ENCODE assay signal across 8 mouse cellular contexts in the genomic region with DNA sequence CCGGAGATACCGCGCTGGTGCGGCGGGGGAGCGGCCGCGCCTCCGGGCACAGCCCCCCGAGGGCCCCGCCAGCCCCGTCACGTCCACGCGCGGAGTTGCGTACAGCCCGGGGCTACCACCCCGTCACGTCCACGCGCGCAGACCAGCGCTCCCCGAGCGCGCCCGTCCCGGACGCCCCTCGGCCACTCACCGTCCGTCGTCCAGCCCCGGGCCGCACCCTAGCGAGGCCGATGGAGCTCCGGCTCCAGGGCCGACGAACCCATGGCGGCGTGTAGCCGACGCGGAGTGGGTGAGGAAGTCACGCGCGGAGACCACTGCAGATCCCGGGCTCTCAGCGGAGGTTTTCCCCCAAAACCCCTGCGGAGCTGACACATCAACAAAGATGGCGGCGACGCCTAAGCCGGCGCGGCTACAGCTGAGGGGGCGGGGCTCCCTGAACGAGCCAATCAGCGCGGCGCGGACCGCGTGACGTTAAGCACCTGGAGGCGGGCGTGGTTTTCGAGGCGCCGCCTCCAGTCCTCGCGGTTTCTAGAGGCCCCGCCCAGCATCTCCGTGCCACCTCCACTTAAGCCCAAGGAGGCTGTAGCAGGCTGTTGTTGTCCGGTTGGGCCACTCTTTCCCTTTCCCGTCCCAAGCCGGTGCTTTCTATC. TPM values are rescaled to one million over a fixed set of nuclear protein-coding genes. Genes with fewer than 3 reads are reported as not detected.
DNase-seq lines count a peak whose midpoint lies in the region; ATAC-seq and TF ChIP-seq lines count a peak whose summit lies in the region.

A gene (minus strand): TSS at position 393 of the 650 bp plus-strand sequence.

- DNase-seq in G1E (ENCODE audit: low spot score), result peak; percentile 89
- DNase-seq in cerebellum, adult 18-20 months, result peak; percentile 96 to 98
- DNase-seq in heart, postnatal 36 days, result peak; percentile 96 to 98
- peak; percentile 92 to 96 for DNase-seq in layer of hippocampus, adult 8-10 months (ENCODE audit: low spot score in 2 of 2)
- DNase-seq in ovary, adult 18-20 months (ENCODE audit: low spot score), result peak; percentile 85
- DNase-seq in thymus, postnatal 0 days (ENCODE audit: low spot score), result peak; percentile 97

- H3K9ac ChIP-seq in forebrain, embryonic 16.5 days (replicated peaks; ENCODE audit: low read depth, low read length), result peak within 1 kb of the TSS; percentile 90
- H3K9ac ChIP-seq in lung, embryonic 15.5 days, result peak within 1 kb of the TSS; percentile 80

- ATAC-seq in G1E (ENCODE audit: extremely low read depth, insufficient number of reproducible peaks, low FRiP score, poor library complexity, severe bottlenecking), result peak; percentile 97
- peak; percentile 98 for ATAC-seq in forebrain, embryonic 16.5 days
- peak; percentile 96 for ATAC-seq in lung, embryonic 15.5 days (ENCODE audit: borderline replicate concordance, extremely low read depth, low FRiP score, low TSS enrichment)

- intact Hi-C loops in heart, postnatal 36 days (cut with DNase I), result loop anchor here (5.0 kb wide), 1 partner anchor 200 kb away; no protein-coding TSS in a partner anchor

- H3K36me3 ChIP-seq in G1E (replicated peaks), result peaks cover 19% of the 10 kb centered on the region
- H3K36me3 ChIP-seq in forebrain, embryonic 16.5 days (ENCODE audit: control insufficient read depth, insufficient read depth), result no peaks in the 10 kb centered on the region
- no peaks in the 10 kb centered on the region for H3K36me3 ChIP-seq in lung, embryonic 15.5 days

- H3K9me3 ChIP-seq in G1E (replicated peaks), result peaks cover 2% of the 10 kb centered on the region; the same call in 1 of the 2 replicates
- no peaks in the 10 kb centered on the region for H3K9me3 ChIP-seq in forebrain, embryonic 16.5 days (ENCODE audit: control insufficient read depth, low read length)
- no peaks in the 10 kb centered on the region for H3K9me3 ChIP-seq in lung, embryonic 15.5 days

- peaks cover 30% of the 10 kb centered on the region for H3K4me1 ChIP-seq in G1E (ENCODE audit: insufficient read depth, low read depth, low read length)
- peaks cover 28% of the 10 kb centered on the region for H3K4me1 ChIP-seq in forebrain, embryonic 16.5 days (replicated peaks; ENCODE audit: control insufficient read depth, insufficient read depth, low read length)
- peaks cover 38% of the 10 kb centered on the region for H3K4me1 ChIP-seq in lung, embryonic 15.5 days

- H3K27ac ChIP-seq in forebrain, embryonic 16.5 days (ENCODE audit: low read length), result peak within 1 kb of the TSS; percentile 93
- peak within 1 kb of the TSS; percentile 62 for H3K27ac ChIP-seq in lung, embryonic 15.5 days

- 0% methylated on average over 70 of the region's 79 CpGs for WGBS in forebrain, embryonic 16.5 days
- under 1% methylated on average over 76 of the region's 79 CpGs for WGBS in lung, embryonic 15.5 days

- peak within 1 kb of the TSS; percentile 99 for H3K4me3 ChIP-seq in G1E (ENCODE audit: low read depth, low read length)
- H3K4me3 ChIP-seq in forebrain, embryonic 16.5 days (replicated peaks; ENCODE audit: low read length), result peak within 1 kb of the TSS; percentile 84
- H3K4me3 ChIP-seq in lung, embryonic 15.5 days, result peak within 1 kb of the TSS; percentile 77

- H3K4me2 ChIP-seq in forebrain, embryonic 16.5 days (ENCODE audit: low read length), result peak within 1 kb of the TSS; percentile 80
- H3K4me2 ChIP-seq in lung, embryonic 15.5 days, result peak within 1 kb of the TSS; percentile 70

- H3K27me3 ChIP-seq in G1E (ENCODE audit: insufficient read depth, low read length), result peaks cover 20% of the 10 kb centered on the region
- no peaks in the 10 kb centered on the region for H3K27me3 ChIP-seq in forebrain, embryonic 16.5 days (replicated peaks; ENCODE audit: control insufficient read depth, insufficient read depth, low read length)
- H3K27me3 ChIP-seq in lung, embryonic 15.5 days, result peaks cover 13% of the 10 kb centered on the region; the same call in 1 of the 2 replicates

- TF ChIP-seq CTCF in G1E (IDR thresholded peaks at IDR 0.05; ENCODE audit: low read depth, low read length), result no peak

RNA-seq across cellular contexts. Expression of the gene that starts here (rescaled TPM):
- total RNA-seq in G1E (2014; fragmentation: Nextera tagmentation) (86.8 and 118 TPM in 2 replicates), G1E (2017) (275 and 319 TPM in 2 replicates)
- 2.7 and 3.0 TPM in 2 replicates for polyA plus RNA-seq in G1E (2012)
- 28.4 and 35.2 TPM in 2 replicates for polyA plus RNA-seq in forebrain, embryonic 16.5 days (2015; fragmentation: Nextera tagmentation; extraction: Ambion mirVana)
- total RNA-seq in heart, postnatal 36 days (2021), result 10 to 100 TPM; 26.8 to 28.8 TPM
- total RNA-seq in layer of hippocampus, adult 8-10 months (2022), result 10 to 100 TPM; 41.4 to 56.6 (median 51.8) TPM
- 26.2 and 27.8 TPM in 2 replicates for polyA plus RNA-seq in lung, embryonic 15.5 days (2015; fragmentation: Nextera tagmentation; extraction: Ambion mirVana)
- polyA plus RNA-seq in thymus, postnatal 0 days (2015; fragmentation: Nextera tagmentation; extraction: Ambion mirVana), result 13.7 and 14.5 TPM in 2 replicates

Comparison
In these comparisons a context has a peak if more than half of its experiments do, and no peak if none do; other contexts are left out.
1. Peak in every context shown above with its lines: DNase-seq, ATAC-seq, H3K4me3 ChIP-seq and H3K27ac ChIP-seq.